Mouse (Mus musculus) T-helper 1 cell (primary cell): ENCODE measurements around the gene Helz.

ENCODE experiments used
- in situ Hi-C: fragments of 300-600 bp; cut with MboI, MseI; formaldehyde crosslinking; loops from one replicate; pipeline ENCODE4 v1.15.1; 2025; ENCODE audit warnings: high pct_unique_total_duplicates

Gene Helz

GRCm38 (mm10) chr11:107605694-107606093, 58.0 kb downstream of the Helz start:
- in situ Hi-C loops, result no loop called here

- in situ Hi-C loops, result no loop called here
These were observed 66.2 kb downstream of the Helz start for GRCm38 (mm10) chr11:107613906-107614305.

GRCm38 (mm10) chr11:107615696-107616095, 68.0 kb downstream of the Helz start:
- in situ Hi-C loops, result no loop called here

- in situ Hi-C loops, result no loop called here
These were observed 70.2 kb downstream of the Helz start for GRCm38 (mm10) chr11:107617976-107618375.

- in situ Hi-C loops, result no loop called here
These were observed 76.9 kb downstream of the Helz start for GRCm38 (mm10) chr11:107624661-107625060.

- in situ Hi-C loops, result no loop called here
These were observed 78.0 kb downstream of the Helz start for GRCm38 (mm10) chr11:107625746-107626145.

- in situ Hi-C loops, result no loop called here
These were observed 81.8 kb downstream of the Helz start for GRCm38 (mm10) chr11:107629504-107629903.

GRCm38 (mm10) chr11:107629951-107630350, 82.2 kb downstream of the Helz start:
- in situ Hi-C loops, result no loop called here

GRCm38 (mm10) chr11:107631124-107631523, 83.4 kb downstream of the Helz start:
- in situ Hi-C loops, result no loop called here

- in situ Hi-C loops, result no loop called here
These were observed 85.9 kb downstream of the Helz start for GRCm38 (mm10) chr11:107633563-107634146.

- in situ Hi-C loops, result no loop called here
These were observed 90.4 kb downstream of the Helz start for GRCm38 (mm10) chr11:107638137-107638536.

GRCm38 (mm10) chr11:107639657-107640056, 91.9 kb downstream of the Helz start:
- in situ Hi-C loops, result no loop called here

GRCm38 (mm10) chr11:107644461-107644860, 96.7 kb downstream of the Helz start:
- in situ Hi-C loops, result no loop called here

GRCm38 (mm10) chr11:107647330-107647729, 99.6 kb downstream of the Helz start:
- in situ Hi-C loops, result no loop called here

GRCm38 (mm10) chr11:107648668-107649067, 100.9 kb downstream of the Helz start:
- in situ Hi-C loops, result no loop called here

GRCm38 (mm10) chr11:107649458-107649857, 101.7 kb downstream of the Helz start:
- in situ Hi-C loops, result no loop called here

- in situ Hi-C loops, result no loop called here
These were observed 102.8 kb downstream of the Helz start for GRCm38 (mm10) chr11:107650422-107651051.

- in situ Hi-C loops, result no loop called here
These were observed 103.7 kb downstream of the Helz start for GRCm38 (mm10) chr11:107651391-107651790.

- in situ Hi-C loops, result no loop called here
These were observed 104.4 kb downstream of the Helz start for GRCm38 (mm10) chr11:107652137-107652536.

GRCm38 (mm10) chr11:107655538-107655937, 107.8 kb downstream of the Helz start:
- in situ Hi-C loops, result no loop called here

- in situ Hi-C loops, result no loop called here
These were observed 109.4 kb downstream of the Helz start for GRCm38 (mm10) chr11:107657117-107657516.

- in situ Hi-C loops, result no loop called here
These were observed 112.7 kb downstream of the Helz start for GRCm38 (mm10) chr11:107660452-107660851.

GRCm38 (mm10) chr11:107662666-107663065, 114.9 kb downstream of the Helz start:
- in situ Hi-C loops, result no loop called here

- in situ Hi-C loops, result no loop called here
These were observed 119.8 kb downstream of the Helz start for GRCm38 (mm10) chr11:107667542-107667941.
